Mouse (Mus musculus): Measurements from ENCODE around the gene Olig1. TPM values are rescaled to one million over a fixed set of nuclear protein-coding genes. Genes with fewer than 3 reads are reported as not detected.

Gene Olig1
- polyA plus RNA-seq, 1 experiment from 2014 or later: 79.2 TPM

Other genes with a start within 250 kb of the Olig1 start
- gene Paxbp1, start 225.2 kb upstream of the Olig1 start, polyA plus RNA-seq (2015; fragmentation: Nextera tagmentation; extraction: Ambion mirVana): 71.4 and 80.7 TPM in 2 replicates
- 0.72 and 1.3 TPM in 2 replicates for gene 4932438H23Rik, start 174.7 kb upstream of the Olig1 start, polyA plus RNA-seq (2015; fragmentation: Nextera tagmentation; extraction: Ambion mirVana)
- gene Olig2, start 44.3 kb upstream of the Olig1 start, polyA plus RNA-seq (2015; fragmentation: Nextera tagmentation; extraction: Ambion mirVana): 10.4 and 10.7 TPM in 2 replicates
- gene Ifnar2, start 103.0 kb downstream of the Olig1 start, polyA plus RNA-seq (2015; fragmentation: Nextera tagmentation; extraction: Ambion mirVana): 33.5 and 36.7 TPM in 2 replicates
- not detected in 2 replicates for gene Gm21970, start 121.9 kb downstream of the Olig1 start, polyA plus RNA-seq (2015; fragmentation: Nextera tagmentation; extraction: Ambion mirVana)
- 11.7 and 11.9 TPM in 2 replicates for gene Il10rb, start 136.4 kb downstream of the Olig1 start, polyA plus RNA-seq (2015; fragmentation: Nextera tagmentation; extraction: Ambion mirVana)
- gene Ifnar1, start 215.5 kb downstream of the Olig1 start, polyA plus RNA-seq (2015; fragmentation: Nextera tagmentation; extraction: Ambion mirVana): 53.4 and 54.7 TPM in 2 replicates

All from midbrain, embryonic 15.5 days (tissue).